Mouse (Mus musculus): ENCODE results near the gene Hunk. TPM values are rescaled to one million over a fixed set of nuclear protein-coding genes. Genes with fewer than 3 reads are reported as not detected.

Gene Hunk
- polyA plus RNA-seq, 1 experiment from 2014 or later = 19.1 TPM

DNA sequence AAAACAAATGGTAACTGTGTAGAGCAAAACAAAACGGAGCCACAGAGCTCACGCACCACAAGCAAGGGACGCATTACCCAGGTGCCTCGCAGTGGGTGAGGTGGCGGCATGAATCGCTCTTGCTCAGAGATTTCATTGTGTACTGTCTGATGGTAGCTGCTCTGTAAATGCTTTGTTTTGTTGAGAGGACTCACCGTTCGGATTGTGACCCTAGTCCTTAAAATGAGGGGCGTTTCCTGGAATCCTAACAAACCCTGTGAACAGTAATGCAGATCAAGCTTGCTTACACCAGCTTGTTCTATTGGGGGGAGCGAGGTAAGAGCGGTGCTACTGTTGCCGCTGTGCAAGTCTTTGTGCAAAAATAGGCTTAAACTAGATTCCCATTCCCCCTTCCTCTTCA lies 47.7 kb downstream of the Hunk start:
- WGBS = 98% methylated on average over 12 of the region's 12 CpGs
- Histone ChIP-seq H3K27ac (ENCODE audit: low read depth, low read length) (no peak overlapping the region), H3K4me1 (replicated peaks; ENCODE audit: control insufficient read depth, insufficient read depth, low read length) (peaks cover 10% of the 10 kb centered on the region; the same call in 1 of the 2 replicates), H3K4me2 (ENCODE audit: low read depth, low read length, severe bottlenecking) (no peak overlapping the region), H3K36me3 (ENCODE audit: control insufficient read depth, insufficient read depth, low read length) (peaks cover 17% of the 10 kb centered on the region), H3K9me3 (ENCODE audit: control insufficient read depth, low read length) (no peaks in the 10 kb centered on the region; the same call in 1 of the 2 replicates), H3K9ac (ENCODE audit: low read length) (no peak overlapping the region), H3K27me3 (ENCODE audit: control insufficient read depth, insufficient read depth, low read length) (no peaks in the 10 kb centered on the region), H3K4me3 (ENCODE audit: low read depth, low read length) (no peak overlapping the region)
- no peak for DNase-seq (ENCODE audit: low spot score)
- ATAC-seq (replicated peaks; ENCODE audit: low FRiP score) = no peak

DNA sequence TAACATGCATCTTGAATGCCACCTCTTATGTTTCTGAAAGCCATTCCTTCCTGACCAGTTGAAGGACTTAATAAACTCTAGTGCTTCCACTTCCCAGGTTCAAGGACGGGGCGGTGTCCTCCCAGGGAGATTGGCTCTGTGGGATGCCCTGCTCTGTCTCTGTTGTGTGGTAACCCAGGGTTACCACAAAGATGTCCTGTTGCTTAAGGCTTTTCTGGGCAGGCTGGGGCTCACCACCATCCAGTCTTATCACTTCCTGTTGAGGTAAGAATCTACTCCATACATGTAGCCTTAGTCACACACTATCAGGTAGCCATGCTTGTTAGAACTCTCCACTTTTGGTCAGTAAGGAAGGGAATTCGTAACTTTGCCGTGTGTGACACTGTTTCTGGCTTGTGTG lies 49.4 kb downstream of the Hunk start:
- Histone ChIP-seq H3K4me2 (ENCODE audit: low read depth, low read length, severe bottlenecking) (no peak overlapping the region), H3K9ac (ENCODE audit: low read length) (no peak overlapping the region), H3K36me3 (ENCODE audit: control insufficient read depth, insufficient read depth, low read length) (peaks cover 20% of the 10 kb centered on the region), H3K4me1 (replicated peaks; ENCODE audit: control insufficient read depth, insufficient read depth, low read length) (peaks cover 10% of the 10 kb centered on the region; the same call in 1 of the 2 replicates), H3K27me3 (ENCODE audit: control insufficient read depth, insufficient read depth, low read length) (no peaks in the 10 kb centered on the region), H3K4me3 (ENCODE audit: low read depth, low read length) (no peak overlapping the region), H3K9me3 (ENCODE audit: control insufficient read depth, low read length) (peaks cover 3% of the 10 kb centered on the region; the same call in 1 of the 2 replicates), H3K27ac (ENCODE audit: low read depth, low read length) (no peak overlapping the region)
- DNase-seq (ENCODE audit: low spot score) (no peak), ATAC-seq (replicated peaks; ENCODE audit: low FRiP score) (no peak)
- WGBS = 76% methylated on average over 4 of the region's 4 CpGs

DNA sequence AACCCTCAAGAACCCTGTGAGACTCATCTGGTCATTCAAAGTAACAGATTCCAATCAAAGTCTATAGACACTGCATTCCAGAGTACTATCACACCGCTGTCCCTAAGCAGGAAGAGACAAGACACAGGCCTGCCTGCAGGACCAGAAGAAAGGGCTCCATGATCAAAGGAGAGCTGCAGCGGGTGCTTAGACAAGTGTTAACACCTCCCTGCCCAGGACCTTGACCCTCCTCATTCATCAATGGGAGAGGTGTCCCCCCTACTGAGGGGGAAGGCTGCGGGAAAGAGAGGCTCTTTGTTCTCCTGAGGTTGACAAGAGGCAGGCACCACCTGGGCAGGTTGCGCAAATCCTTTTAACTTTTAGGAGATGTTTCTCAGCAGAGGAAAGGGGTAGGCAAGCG lies 51.5 kb downstream of the Hunk start:
- Histone ChIP-seq H3K9ac (ENCODE audit: low read length) (no peak overlapping the region), H3K27ac (ENCODE audit: low read depth, low read length) (no peak overlapping the region), H3K9me3 (ENCODE audit: control insufficient read depth, low read length) (peaks cover 3% of the 10 kb centered on the region; the same call in 1 of the 2 replicates), H3K27me3 (ENCODE audit: control insufficient read depth, insufficient read depth, low read length) (no peaks in the 10 kb centered on the region), H3K4me1 (replicated peaks; ENCODE audit: control insufficient read depth, insufficient read depth, low read length) (peaks cover 10% of the 10 kb centered on the region; the same call in 1 of the 2 replicates), H3K4me2 (ENCODE audit: low read depth, low read length, severe bottlenecking) (no peak overlapping the region), H3K4me3 (ENCODE audit: low read depth, low read length) (no peak overlapping the region), H3K36me3 (ENCODE audit: control insufficient read depth, insufficient read depth, low read length) (peaks cover 19% of the 10 kb centered on the region)
- WGBS = 28% methylated on average over 5 of the region's 5 CpGs
- DNase-seq (ENCODE audit: low spot score) (no peak), ATAC-seq (replicated peaks; ENCODE audit: low FRiP score) (no peak)

DNA sequence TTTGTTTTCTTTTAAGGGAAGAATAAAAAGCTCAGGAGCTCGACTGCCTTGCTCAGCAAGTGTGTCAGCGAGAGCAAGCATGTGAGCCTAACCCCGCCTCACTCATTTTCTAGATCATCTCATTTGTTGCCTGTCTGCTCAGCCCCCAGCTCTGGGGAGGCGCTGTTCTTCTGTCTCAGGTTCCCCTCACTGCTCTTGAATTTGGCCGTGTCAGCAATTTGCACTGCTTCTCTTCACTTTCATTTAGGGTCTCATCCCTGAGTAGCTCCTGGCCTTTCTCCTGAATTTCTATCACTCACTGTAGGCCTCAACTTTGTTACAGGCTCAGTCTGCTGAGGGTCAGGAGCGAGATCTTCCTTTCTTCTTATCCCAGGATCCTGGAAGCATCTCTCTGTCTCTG lies 53.7 kb downstream of the Hunk start:
- H3K9ac ChIP-seq (ENCODE audit: low read length) = no peak overlapping the region
- H3K4me3 ChIP-seq (ENCODE audit: low read depth, low read length) = no peak overlapping the region
- H3K9me3 ChIP-seq (ENCODE audit: control insufficient read depth, low read length) = 0 out of 2 replicates have a peak, but pooled peaks cover 3% of the 10 kb centered on the region
- H3K4me2 ChIP-seq (ENCODE audit: low read depth, low read length, severe bottlenecking) = no peak overlapping the region
- H3K36me3 ChIP-seq (ENCODE audit: control insufficient read depth, insufficient read depth, low read length) = 0 out of 2 replicates have a peak, but pooled peaks cover 3% of the 10 kb centered on the region
- H3K27me3 ChIP-seq (ENCODE audit: control insufficient read depth, insufficient read depth, low read length) = no peaks in the 10 kb centered on the region
- no peak for ATAC-seq (replicated peaks; ENCODE audit: low FRiP score)
- no peak overlapping the region for H3K27ac ChIP-seq (ENCODE audit: low read depth, low read length)
- no peak for DNase-seq (ENCODE audit: low spot score)
- H3K4me1 ChIP-seq (replicated peaks; ENCODE audit: control insufficient read depth, insufficient read depth, low read length) = peaks cover 10% of the 10 kb centered on the region; the same call in 1 of the 2 replicates
- WGBS = 87% methylated on average over 6 of the region's 6 CpGs

DNA sequence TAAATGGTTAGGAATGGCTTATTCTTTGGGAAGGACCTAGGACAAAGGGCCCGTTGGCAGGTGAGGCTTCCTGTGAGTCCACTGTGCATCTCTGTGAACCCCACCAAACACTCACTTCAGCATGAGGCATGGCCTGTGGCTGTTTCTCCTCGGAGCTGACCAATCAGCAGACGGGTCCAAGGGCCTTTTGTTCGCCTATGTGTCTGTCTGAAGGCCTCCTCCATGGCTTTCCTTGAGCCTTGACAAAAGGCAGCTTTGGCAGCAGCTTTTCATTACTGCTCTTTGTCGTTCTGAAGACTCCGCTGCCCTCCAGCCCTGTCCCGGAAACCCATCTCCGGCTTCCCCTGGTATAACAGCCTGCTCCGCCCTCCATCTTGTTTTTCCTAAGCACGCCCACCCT lies 54.8 kb downstream of the Hunk start:
- ATAC-seq (replicated peaks; ENCODE audit: low FRiP score) (0 out of 2 replicates have a peak, but pooled peaks have one; percentile 55), DNase-seq (ENCODE audit: low spot score) (no peak)
- Histone ChIP-seq H3K9ac (ENCODE audit: low read length) (no peak overlapping the region), H3K4me2 (ENCODE audit: low read depth, low read length, severe bottlenecking) (no peak overlapping the region), H3K36me3 (ENCODE audit: control insufficient read depth, insufficient read depth, low read length) (0 out of 2 replicates have a peak, but pooled peaks cover 3% of the 10 kb centered on the region), H3K4me1 (replicated peaks; ENCODE audit: control insufficient read depth, insufficient read depth, low read length) (peaks cover 6% of the 10 kb centered on the region; the same call in 1 of the 2 replicates), H3K4me3 (ENCODE audit: low read depth, low read length) (no peak overlapping the region), H3K9me3 (ENCODE audit: control insufficient read depth, low read length) (0 out of 2 replicates have a peak, but pooled peaks cover 3% of the 10 kb centered on the region), H3K27me3 (ENCODE audit: control insufficient read depth, insufficient read depth, low read length) (no peaks in the 10 kb centered on the region), H3K27ac (ENCODE audit: low read depth, low read length) (no peak overlapping the region)
- 43% methylated on average over 10 of the region's 10 CpGs for whole genome bisulfite sequencing

DNA sequence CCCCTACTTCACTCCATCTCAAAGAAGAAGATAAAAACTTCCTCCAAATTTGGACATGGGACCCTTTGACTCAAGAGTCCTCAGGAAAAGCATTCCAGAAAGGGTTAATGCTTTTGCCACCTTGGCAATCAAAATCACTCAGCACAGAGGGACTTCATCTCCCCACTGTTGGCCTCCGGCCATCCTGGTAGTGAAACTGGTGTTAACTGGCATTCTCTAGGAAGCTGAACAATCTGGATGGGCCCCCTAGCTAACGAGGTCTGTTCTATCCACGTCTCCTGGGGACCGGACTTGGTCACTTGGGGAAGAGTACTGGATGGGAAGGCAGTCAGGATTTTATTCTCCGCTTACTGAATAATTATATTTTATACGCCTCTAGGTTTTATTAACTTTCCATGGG lies 57.2 kb downstream of the Hunk start:
- Histone ChIP-seq H3K36me3 (ENCODE audit: control insufficient read depth, insufficient read depth, low read length) (0 out of 2 replicates have a peak, but pooled peaks cover 3% of the 10 kb centered on the region), H3K4me1 (replicated peaks; ENCODE audit: control insufficient read depth, insufficient read depth, low read length) (no peaks in the 10 kb centered on the region), H3K9me3 (ENCODE audit: control insufficient read depth, low read length) (0 out of 2 replicates have a peak, but pooled peaks cover 3% of the 10 kb centered on the region), H3K4me2 (ENCODE audit: low read depth, low read length, severe bottlenecking) (no peak overlapping the region), H3K27ac (ENCODE audit: low read depth, low read length) (no peak overlapping the region), H3K4me3 (ENCODE audit: low read depth, low read length) (no peak overlapping the region), H3K9ac (ENCODE audit: low read length) (no peak overlapping the region), H3K27me3 (ENCODE audit: control insufficient read depth, insufficient read depth, low read length) (no peaks in the 10 kb centered on the region)
- 54% methylated on average over 6 of the region's 6 CpGs for WGBS
- ATAC-seq (replicated peaks; ENCODE audit: low FRiP score) (no peak), DNase-seq (ENCODE audit: low spot score) (no peak)

DNA sequence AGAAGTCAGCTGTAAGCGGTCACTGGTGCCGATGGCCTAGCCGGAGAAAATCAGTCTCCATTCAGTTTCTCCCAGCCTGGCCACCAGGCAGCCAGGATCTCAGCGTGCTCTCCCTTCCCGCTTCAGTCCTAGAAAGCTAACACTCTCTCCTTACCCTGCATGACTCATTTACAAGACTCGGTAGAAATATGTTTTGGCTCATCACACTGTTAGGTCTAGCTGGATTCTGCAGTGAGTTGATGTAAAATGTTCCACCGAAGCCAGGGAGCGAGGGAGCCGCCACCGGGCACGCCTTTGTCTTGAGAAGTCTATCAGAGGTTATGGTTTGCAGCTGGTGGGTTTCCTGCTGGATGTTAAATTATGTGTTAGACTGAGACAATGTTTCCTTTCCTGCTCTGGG lies 67.4 kb downstream of the Hunk start:
- DNase-seq (ENCODE audit: low spot score) (no peak), ATAC-seq (replicated peaks; ENCODE audit: low FRiP score) (no peak)
- H3K27me3 ChIP-seq (ENCODE audit: control insufficient read depth, insufficient read depth, low read length) = no peaks in the 10 kb centered on the region
- H3K9ac ChIP-seq (ENCODE audit: low read length) = no peak overlapping the region
- H3K27ac ChIP-seq (ENCODE audit: low read depth, low read length) = no peak overlapping the region
- no peaks in the 10 kb centered on the region for H3K9me3 ChIP-seq (ENCODE audit: control insufficient read depth, low read length)
- H3K4me3 ChIP-seq (ENCODE audit: low read depth, low read length) = no peak overlapping the region
- H3K36me3 ChIP-seq (ENCODE audit: control insufficient read depth, insufficient read depth, low read length) = peaks cover 7% of the 10 kb centered on the region; the same call in 1 of the 2 replicates
- H3K4me1 ChIP-seq (replicated peaks; ENCODE audit: control insufficient read depth, insufficient read depth, low read length) = peaks cover 7% of the 10 kb centered on the region; the same call in 1 of the 2 replicates
- H3K4me2 ChIP-seq (ENCODE audit: low read depth, low read length, severe bottlenecking) = no peak overlapping the region
- WGBS = 81% methylated on average over 11 of the region's 11 CpGs

DNA sequence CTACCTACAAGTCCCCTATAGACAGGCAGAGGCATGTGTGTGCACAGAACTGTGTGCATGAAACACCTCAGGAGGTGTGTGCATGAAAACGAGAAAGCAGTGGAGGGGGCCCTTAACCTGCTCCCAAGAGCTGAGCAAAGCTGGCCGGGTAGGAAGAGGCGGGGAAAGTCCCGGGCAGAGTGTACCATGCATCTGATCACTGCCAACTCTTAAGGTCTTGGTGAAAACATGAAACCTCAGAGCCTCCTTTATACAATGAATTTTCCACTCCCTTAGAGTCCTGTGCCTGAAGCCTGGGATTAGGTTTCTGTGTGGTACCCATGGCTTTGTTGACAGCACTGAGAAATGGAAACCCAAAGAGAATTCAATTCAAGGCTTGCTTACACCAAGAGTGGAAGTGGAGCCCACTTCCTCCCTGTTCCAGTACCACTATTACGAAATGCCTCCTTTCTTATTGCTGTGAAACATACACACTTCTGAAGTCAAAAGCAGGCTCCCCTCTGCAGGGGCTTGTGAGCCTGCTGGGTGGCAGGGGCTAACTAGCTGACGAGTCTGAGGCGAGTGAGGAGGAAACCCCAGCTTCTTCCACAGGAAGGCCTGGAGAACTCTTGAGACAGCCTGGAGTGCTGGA lies 70.8 kb downstream of the Hunk start:
- 85% methylated on average over 7 of the region's 7 CpGs for WGBS
- H3K36me3 ChIP-seq (ENCODE audit: control insufficient read depth, insufficient read depth, low read length) = peaks cover 7% of the 10 kb centered on the region; the same call in 1 of the 2 replicates
- H3K9ac ChIP-seq (ENCODE audit: low read length) = no peak overlapping the region

More for the DNA sequence above, 70.8 kb downstream of the Hunk start:
- H3K4me2 ChIP-seq (ENCODE audit: low read depth, low read length, severe bottlenecking) = no peak overlapping the region
- H3K27ac ChIP-seq (ENCODE audit: low read depth, low read length) = no peak overlapping the region
- no peaks in the 10 kb centered on the region for H3K27me3 ChIP-seq (ENCODE audit: control insufficient read depth, insufficient read depth, low read length)
- DNase-seq (ENCODE audit: low spot score) (no peak), ATAC-seq (replicated peaks; ENCODE audit: low FRiP score) (no peak)
- no peak overlapping the region for H3K4me3 ChIP-seq (ENCODE audit: low read depth, low read length)
- no peaks in the 10 kb centered on the region for H3K9me3 ChIP-seq (ENCODE audit: control insufficient read depth, low read length)
- H3K4me1 ChIP-seq (replicated peaks; ENCODE audit: control insufficient read depth, insufficient read depth, low read length) = peaks cover 22% of the 10 kb centered on the region

Data from forebrain, embryonic 11.5 days (tissue).